Mouse (Mus musculus): ENCODE measurements at regions not wholly inside any gene's neighbourhood (a gene's known extent, or its start where the extent isn't known, plus 50 kb on each side); places are given as distances from the start of the nearest gene placed in this dataset.

GRCm38 (mm10) chr17:15195819-15196218, 154.5 kb upstream of the Gm3448 start:
- TF ChIP-seq CTCF (IDR thresholded peaks at IDR 0.05; ENCODE audit: low read depth, low read length): no peak
- no peak for TF ChIP-seq POLR2A (IDR thresholded peaks at IDR 0.05; ENCODE audit: insufficient read depth, low read length)
- no peak for TF ChIP-seq EP300 (IDR thresholded peaks at IDR 0.05; ENCODE audit: insufficient read depth, low read depth, low read length)
